In the genomic region with DNA sequence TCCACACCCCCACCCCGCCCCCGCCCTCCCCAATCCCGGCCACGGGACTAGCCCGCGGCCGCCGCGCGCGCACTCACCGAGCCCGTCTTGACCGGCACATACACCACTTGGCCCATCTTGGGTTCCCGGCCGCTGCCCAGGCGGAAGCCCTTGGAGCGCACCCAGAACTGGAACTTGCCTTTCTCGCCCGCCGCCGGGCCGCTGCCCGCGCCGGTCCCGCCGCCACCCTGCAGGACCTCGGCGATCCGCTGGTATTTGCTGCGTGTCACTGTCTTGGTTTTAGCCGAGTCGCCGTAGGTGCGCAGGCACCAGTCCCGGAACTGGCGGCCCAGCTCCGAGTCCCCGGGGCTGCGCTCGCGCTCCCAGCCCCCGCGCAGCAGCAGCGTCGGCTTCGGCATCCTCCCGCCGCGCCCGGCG, we compare ENCODE assay signal across 8 mouse cellular contexts. TPM values are rescaled to one million over a fixed set of nuclear protein-coding genes. Genes with fewer than 3 reads are reported as not detected.
DNase-seq lines count a peak whose midpoint lies in the region; ATAC-seq lines count a peak whose summit lies in the region.

No protein-coding gene starts in this region.

- no peaks in the 10 kb centered on the region for H3K9me3 ChIP-seq in hindbrain, embryonic 16.5 days (ENCODE audit: control insufficient read depth, low read length)
- H3K9me3 ChIP-seq in liver, embryonic 12.5 days (replicated peaks), result 0 out of 2 replicates have a peak, but pooled peaks cover 4% of the 10 kb centered on the region

- intact Hi-C loops in left cerebral cortex, postnatal 25 days (cut with DNase I), result loop anchor here (2.0 kb wide), 1 partner anchor 37 kb away; a partner anchor contains a TSS

- peaks cover 23% of the 10 kb centered on the region for H3K4me1 ChIP-seq in hindbrain, embryonic 16.5 days (ENCODE audit: control insufficient read depth, insufficient read depth, low read depth, low read length)
- peaks cover 75% of the 10 kb centered on the region for H3K4me1 ChIP-seq in liver, embryonic 12.5 days

- H3K9ac ChIP-seq in hindbrain, embryonic 16.5 days (ENCODE audit: low read depth, low read length), result peak overlapping the region; percentile 91
- peak overlapping the region; percentile 94 for H3K9ac ChIP-seq in liver, embryonic 12.5 days

- no peaks in the 10 kb centered on the region for H3K27me3 ChIP-seq in hindbrain, embryonic 16.5 days (replicated peaks; ENCODE audit: control insufficient read depth, insufficient read depth, low read length)
- H3K27me3 ChIP-seq in liver, embryonic 12.5 days (replicated peaks), result peaks cover 13% of the 10 kb centered on the region

- DNase-seq in left cerebral cortex, postnatal 25 days (ENCODE audit: low spot score in 2 of 2), result peak; percentile 26 to 58
- DNase-seq in left cerebral cortex, adult 9 months (ENCODE audit: low spot score in 2 of 2), result no peak
- DNase-seq in gastrocnemius, adult 18-20 months (ENCODE audit: low spot score), result peak; percentile 63
- DNase-seq in naive thymus-derived CD4-positive, alpha-beta T cell, adult 2 months (ENCODE audit: low read depth), result peak; percentile 57
- peak; percentile 62 for DNase-seq in yolk sac, embryonic 10.5 days (ENCODE audit: low spot score)

- ATAC-seq in cerebellum, adult (ENCODE audit: insufficient number of reproducible peaks, low FRiP score, low TSS enrichment), result peak; percentile 5; the same call in 1 of the 2 replicates
- ATAC-seq in hindbrain, embryonic 16.5 days, result peak; percentile 8
- ATAC-seq in liver, embryonic 12.5 days, result no peak

- no peaks in the 10 kb centered on the region for H3K36me3 ChIP-seq in hindbrain, embryonic 16.5 days (ENCODE audit: control insufficient read depth, insufficient read depth, low read length)
- no peaks in the 10 kb centered on the region for H3K36me3 ChIP-seq in liver, embryonic 12.5 days

- peak overlapping the region; percentile 87 for H3K27ac ChIP-seq in hindbrain, embryonic 16.5 days (ENCODE audit: low read depth, low read length)
- H3K27ac ChIP-seq in liver, embryonic 12.5 days, result peak overlapping the region; percentile 91

- peak overlapping the region; percentile 66 for H3K4me3 ChIP-seq in hindbrain, embryonic 16.5 days (ENCODE audit: low read length)
- H3K4me3 ChIP-seq in liver, embryonic 12.5 days, result peak overlapping the region; percentile 91

- WGBS in hindbrain, embryonic 16.5 days, result 0% methylated on average over 49 of the region's 53 CpGs
- WGBS in liver, embryonic 12.5 days (ENCODE audit: insufficient replicate concordance), result under 1% methylated on average over 53 of the region's 53 CpGs

- H3K4me2 ChIP-seq in hindbrain, embryonic 16.5 days (ENCODE audit: low read length), result peak overlapping the region; percentile 93
- H3K4me2 ChIP-seq in liver, embryonic 12.5 days, result peak overlapping the region; percentile 100

RNA-seq across cellular contexts. Expression of a gene that starts 0.4 kb away (rescaled TPM):
- total RNA-seq in left cerebral cortex, postnatal 25 days (2021), result 10 to 100 TPM; 45.0 to 48.4 TPM
- under 1 TPM; 0.46 to 0.97 TPM for total RNA-seq in gastrocnemius, adult 18-20 months (2021)
- 33.7 and 40.7 TPM in 2 replicates for polyA plus RNA-seq in hindbrain, embryonic 16.5 days (2015; fragmentation: Nextera tagmentation; extraction: Ambion mirVana)
- 9.3 and 9.8 TPM in 2 replicates for polyA plus RNA-seq in liver, embryonic 12.5 days (2016; fragmentation: Nextera tagmentation; extraction: Ambion mirVana)

RNA-seq across cellular contexts. Expression of a gene that starts 36.8 kb away (rescaled TPM):
- not detected for total RNA-seq in left cerebral cortex, postnatal 25 days (2021)
- not detected for total RNA-seq in gastrocnemius, adult 18-20 months (2021)
- not detected in 2 replicates for polyA plus RNA-seq in hindbrain, embryonic 16.5 days (2015; fragmentation: Nextera tagmentation; extraction: Ambion mirVana)
- not detected in 2 replicates for polyA plus RNA-seq in liver, embryonic 12.5 days (2016; fragmentation: Nextera tagmentation; extraction: Ambion mirVana)

Comparison
In these comparisons a context has a peak if more than half of its experiments do, and no peak if none do; other contexts are left out.
1. DNase-seq: peak in left cerebral cortex, postnatal 25 days (2 of 2), gastrocnemius, adult 18-20 months (single experiment), naive thymus-derived CD4-positive, alpha-beta T cell, adult 2 months (single experiment) and yolk sac, embryonic 10.5 days (single experiment); none in left cerebral cortex, adult 9 months (0 of 2).
2. RNA of a gene that starts 0.4 kb away (total RNA-seq): 45.0 to 48.4 TPM in left cerebral cortex, postnatal 25 days; 0.46 to 0.97 TPM in gastrocnemius, adult 18-20 months; every median in the first group is over 10 times any median in the second.